Mouse (Mus musculus): ENCODE measurements around the gene Cmtm8.

- TF ChIP-seq CTCF (IDR thresholded peaks at IDR 0.05; ENCODE audit: low read depth), result no peak
- no peak for TF ChIP-seq EP300 (optimal IDR thresholded peaks at IDR 0.05)
Observed at GRCm38 (mm10) chr9:114778877-114779276, 65.1 kb downstream of the Cmtm8 start.
